Mouse (Mus musculus) stomach, postnatal 0 days (tissue): ENCODE measurements around the gene Krtap6-5.

Source experiments
- CTCF ChIP-seq: IDR thresholded peaks from 2 replicates; pipeline ENCODE4 v1.5.1; 2016; ENCODE audit warnings: antibody characterized with exemption, low read depth, mild to moderate bottlenecking, moderate library complexity
- EP300 ChIP-seq: optimal IDR thresholded peaks from 2 replicates; pipeline ENCODE3; 2016; ENCODE audit warnings: antibody characterized with exemption

GRCm38 (mm10) chr16:89013973-89014372 is 33.7 kb downstream of the Krtap6-5 start:
- TF ChIP-seq EP300: no peak
- TF ChIP-seq CTCF: no peak
